Mouse (Mus musculus) megakaryocyte, embryonic 14.5 days (primary cell): Measurements from ENCODE around the gene Samd4b.

Source experiments
- FLI1 ChIP-seq: IDR thresholded peaks from 2 replicates; pipeline ENCODE4 v1.6.1; 2012; ENCODE audit warnings: low read length, inconsistent platforms, mixed read lengths
- GATA1 ChIP-seq: IDR thresholded peaks from 3 replicates; pipeline ENCODE4 v1.6.1; 2012; ENCODE audit warnings: mixed read lengths, low read length, inconsistent platforms, borderline replicate concordance

- TF ChIP-seq GATA1: no peak
- no peak for TF ChIP-seq FLI1
Observed at GRCm38 (mm10) chr7:28553076-28553475, 44.9 kb downstream of the Samd4b start.
